Mouse (Mus musculus) myocyte (in vitro differentiated cells): Measurements from ENCODE around the gene Dctn1. TPM values are rescaled to one million over a fixed set of nuclear protein-coding genes. Genes with fewer than 3 reads are reported as not detected.

Source experiments
- H3K27me3 ChIP-seq: one replicate; pipeline ENCODE4 v1.6.1; 2011; ENCODE audit not compliant: control insufficient read depth, insufficient read depth, insufficient read length
- H3K36me3 ChIP-seq: one replicate; pipeline ENCODE4 v1.6.1; 2011; ENCODE audit not compliant: control insufficient read depth, insufficient read depth
- H3K4me2 ChIP-seq: one replicate; pipeline ENCODE4 v1.6.1; 2011; ENCODE audit warnings: low read depth, control low read depth
- H3K4me3 ChIP-seq: one replicate; pipeline ENCODE4 v1.5.1; 2011; ENCODE audit warnings: mild to moderate bottlenecking, control low read depth, moderate library complexity
- H3K79me2 ChIP-seq: one replicate; pipeline ENCODE4 v1.6.1; 2011; ENCODE audit not compliant: control insufficient read depth, insufficient read depth
- H3ac ChIP-seq: one replicate; pipeline ENCODE4 v1.6.1; 2011; ENCODE audit not compliant: control insufficient read depth, insufficient read length
- CEBPB ChIP-seq: IDR thresholded peaks from 2 replicates; pipeline ENCODE4 v1.6.1; 2011; ENCODE audit warnings: mild to moderate bottlenecking, moderate library complexity; ENCODE audit not compliant: poor library complexity, insufficient read depth, severe bottlenecking
- E2F4 ChIP-seq: IDR thresholded peaks from one replicate; pipeline ENCODE4 v1.6.1; 2011; ENCODE audit warnings: mild to moderate bottlenecking, control low read depth, moderate library complexity; ENCODE audit not compliant: insufficient read depth
- MAX ChIP-seq: IDR thresholded peaks from one replicate; pipeline ENCODE4 v1.6.1; 2011; ENCODE audit warnings: low read depth, mild to moderate bottlenecking, control low read depth
- MYOD1 ChIP-seq, 3 experiments: IDR thresholded peaks; one replicate each; pipeline ENCODE4 v1.6.1; 2011; ENCODE audit warnings: control low read depth in 2 of 3, low read depth in 2 of 3, mild to moderate bottlenecking in 2 of 3, moderate library complexity in 1 of 3; ENCODE audit not compliant: insufficient read length in 2 of 3, control insufficient read depth in 1 of 3
- MYOG ChIP-seq, 3 experiments: IDR thresholded peaks; one replicate each; pipeline ENCODE4 v1.6.1; 2011; ENCODE audit warnings: control low read depth in 2 of 3, low read depth in 2 of 3, mild to moderate bottlenecking in 2 of 3; ENCODE audit not compliant: insufficient read length in 2 of 3, control insufficient read depth in 1 of 3, insufficient read depth in 1 of 3
- POLR2A ChIP-seq: IDR thresholded peaks from one replicate; pipeline ENCODE4 v1.6.1; 2011; ENCODE audit warnings: low read depth, mild to moderate bottlenecking, control low read depth, moderate library complexity; ENCODE audit not compliant: insufficient read length
- POLR2AphosphoS2 ChIP-seq: IDR thresholded peaks from one replicate; pipeline ENCODE4 v1.6.1; 2011; ENCODE audit warnings: low read depth, control low read depth; ENCODE audit not compliant: insufficient read length
- REST ChIP-seq: IDR thresholded peaks from one replicate; pipeline ENCODE4 v1.6.1; 2011; ENCODE audit warnings: mild to moderate bottlenecking, control low read depth, moderate library complexity; ENCODE audit not compliant: insufficient read depth, insufficient read length
- SRF ChIP-seq: IDR thresholded peaks from one replicate; pipeline ENCODE4 v1.6.1; 2011; ENCODE audit warnings: low read depth; ENCODE audit not compliant: control insufficient read depth, insufficient read length
- TCF12 ChIP-seq: IDR thresholded peaks from one replicate; pipeline ENCODE4 v1.6.1; 2011; ENCODE audit warnings: mild to moderate bottlenecking, control low read depth; ENCODE audit not compliant: poor library complexity, insufficient read depth, severe bottlenecking
- TCF3 ChIP-seq: IDR thresholded peaks from one replicate; pipeline ENCODE4 v1.6.1; 2011; ENCODE audit warnings: low read depth, control low read depth; ENCODE audit not compliant: insufficient read length
- USF1 ChIP-seq: IDR thresholded peaks from one replicate; pipeline ENCODE4 v1.6.1; 2011; ENCODE audit warnings: low read depth, mild to moderate bottlenecking, control low read depth, moderate library complexity
- polyA plus RNA-seq: library from polyadenylated mRNA; unstranded; fragments of >200 nt; fragmentation: generic; extraction: Trizol; gene quantifications from one replicate; pipeline ENCODE4 v1.2.1, GENCODE M21; 2012; ENCODE audit warnings: missing spikeins

Dctn1 gene
- polyA plus RNA-seq, result 106 TPM

- TF ChIP-seq TCF12 (no peak), MYOG (IDR thresholded peaks at IDR 0.05; ENCODE audit: control insufficient read depth in 1 of 3, insufficient read depth in 1 of 3, insufficient read length in 2 of 3, low read depth in 2 of 3) (no peak), POLR2AphosphoS2 (peak; percentile 64), E2F4 (no peak), CEBPB (no peak), POLR2A (peak; percentile 79), USF1 (no peak), TCF3 (no peak), MAX (peak; percentile 99), MYOD1 (IDR thresholded peaks at IDR 0.05; ENCODE audit: control insufficient read depth in 1 of 3, insufficient read length in 2 of 3, low read depth in 2 of 3) (peak in 1 of 3 experiments; percentile 8)
Observed at GRCm38 (mm10) chr6:83165607-83166242, at the start of gene Dctn1. TSS of gene Dctn1 (plus strand) at chr6:83165920.

DNA sequence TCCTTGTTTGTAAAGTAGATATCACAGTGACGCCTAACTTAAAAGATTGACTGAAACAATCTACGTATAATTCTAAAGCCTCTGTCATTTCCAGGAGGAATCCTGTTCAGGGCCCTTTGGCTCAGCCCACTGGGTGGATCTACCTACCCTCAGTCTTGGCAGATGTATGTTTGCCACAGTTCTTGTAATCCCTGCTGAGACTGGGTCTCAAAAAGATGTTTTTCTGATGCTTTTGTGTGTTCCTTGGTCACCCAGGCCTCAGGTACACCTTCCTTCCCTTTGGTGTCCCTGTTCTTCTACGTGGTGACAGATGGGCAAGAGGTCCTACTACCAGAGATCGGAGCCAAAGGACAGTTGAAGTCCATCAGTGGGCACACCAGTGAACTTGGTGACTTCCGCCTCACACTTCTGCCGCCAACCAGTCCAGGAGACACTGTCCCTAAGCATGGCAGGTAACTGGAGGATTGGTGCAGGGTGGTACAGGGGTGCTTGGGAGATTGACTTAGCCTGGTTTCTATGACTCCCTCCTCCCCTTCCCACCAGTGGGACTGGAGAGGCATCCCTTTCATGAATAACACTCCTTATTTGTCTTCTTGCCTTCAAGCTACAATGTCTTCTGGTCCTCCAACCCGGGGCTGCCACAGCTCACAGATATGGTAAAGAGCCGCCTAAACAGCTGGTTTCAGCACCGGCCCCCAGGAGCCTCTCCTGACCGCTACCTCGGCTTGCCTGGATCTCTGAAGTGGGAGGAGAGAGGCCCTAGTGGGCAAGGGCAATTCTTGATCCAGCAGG is 49.2 kb upstream of the Dctn1 start:
- H3ac ChIP-seq, result peak overlapping the region; percentile 90
- H3K4me3 ChIP-seq, result peak overlapping the region; percentile 75
- H3K27me3 ChIP-seq, result no peaks in the 10 kb centered on the region
- no peaks in the 10 kb centered on the region for H3K36me3 ChIP-seq
- TF ChIP-seq USF1, result no peak
- peak; percentile 28 for TF ChIP-seq POLR2AphosphoS2
- peak overlapping the region; percentile 88 for H3K4me2 ChIP-seq
- H3K79me2 ChIP-seq, result peaks cover 21% of the 10 kb centered on the region

More at GRCm38 (mm10) chr6:83165607-83166242, at the start of gene Dctn1:
- H3ac ChIP-seq, result peak within 1 kb of the TSS; percentile 35
- H3K36me3 ChIP-seq, result no peaks in the 10 kb centered on the region
- H3K4me3 ChIP-seq, result peak within 1 kb of the TSS; percentile 78
- H3K79me2 ChIP-seq, result peaks cover 43% of the 10 kb centered on the region
- H3K27me3 ChIP-seq, result peaks cover 12% of the 10 kb centered on the region
- peak within 1 kb of the TSS; percentile 94 for H3K4me2 ChIP-seq

DNA sequence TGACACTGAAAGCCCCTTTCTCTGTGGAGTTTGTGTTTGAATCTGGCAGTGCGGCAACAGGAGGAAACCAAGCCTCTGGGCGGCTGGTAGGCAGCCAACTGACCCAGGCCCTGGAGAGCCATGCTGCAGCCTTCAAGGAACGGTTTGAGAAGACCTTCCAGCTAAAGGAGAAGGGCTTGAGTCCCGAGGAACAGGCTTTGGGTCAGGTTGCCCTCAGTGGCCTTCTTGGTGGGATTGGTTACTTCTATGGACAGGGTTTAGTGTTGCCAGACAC is 48.6 kb upstream of the Dctn1 start:
- Histone ChIP-seq H3K4me3 (no peak overlapping the region), H3K27me3 (no peaks in the 10 kb centered on the region), H3K79me2 (peaks cover 21% of the 10 kb centered on the region), H3K36me3 (no peaks in the 10 kb centered on the region), H3ac (no peak overlapping the region), H3K4me2 (no peak overlapping the region)
- TF ChIP-seq POLR2AphosphoS2 (no peak), SRF (no peak), MYOG (IDR thresholded peaks at IDR 0.05; ENCODE audit: control insufficient read depth in 1 of 3, insufficient read depth in 1 of 3, insufficient read length in 2 of 3, low read depth in 2 of 3) (no peak), TCF12 (no peak), E2F4 (no peak), MYOD1 (IDR thresholded peaks at IDR 0.05; ENCODE audit: control insufficient read depth in 1 of 3, insufficient read length in 2 of 3, low read depth in 2 of 3) (no peak), REST (no peak), TCF3 (no peak), MAX (no peak), CEBPB (no peak), USF1 (no peak), POLR2A (no peak)

- H3K79me2 ChIP-seq, result peaks cover 24% of the 10 kb centered on the region
- no peak overlapping the region for H3K4me3 ChIP-seq
- H3K27me3 ChIP-seq, result no peaks in the 10 kb centered on the region
- H3ac ChIP-seq, result no peak overlapping the region
- no peaks in the 10 kb centered on the region for H3K36me3 ChIP-seq
- TF ChIP-seq MYOD1 (IDR thresholded peaks at IDR 0.05; ENCODE audit: control insufficient read depth in 1 of 3, insufficient read length in 2 of 3, low read depth in 2 of 3), result no peak
- TF ChIP-seq POLR2AphosphoS2, result peak; percentile 62
- no peak overlapping the region for H3K4me2 ChIP-seq
Observed at GRCm38 (mm10) chr6:83117616-83118015, 48.1 kb upstream of the Dctn1 start.

DNA sequence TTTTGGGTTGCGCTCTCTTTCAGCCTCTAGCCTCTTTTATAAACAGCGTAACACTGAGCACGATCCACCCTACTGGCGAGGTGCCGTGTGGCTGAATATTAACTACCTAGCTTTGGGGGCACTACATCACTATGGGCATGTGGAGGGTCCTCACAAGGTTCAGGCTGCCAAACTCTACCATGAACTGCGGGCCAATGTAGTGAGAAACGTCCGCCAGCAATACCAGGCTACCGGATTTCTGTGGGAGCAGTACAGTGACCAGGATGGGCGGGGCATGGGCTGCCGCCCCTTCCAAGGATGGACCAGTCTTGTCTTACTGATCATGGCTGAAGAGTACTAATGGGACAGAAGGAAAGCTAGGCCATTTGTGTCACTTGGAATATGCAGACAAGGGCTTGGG is 47.4 kb upstream of the Dctn1 start:
- TF ChIP-seq REST, result no peak
- TF ChIP-seq MYOD1 (IDR thresholded peaks at IDR 0.05; ENCODE audit: control insufficient read depth in 1 of 3, insufficient read length in 2 of 3, low read depth in 2 of 3), result no peak
- peak; percentile 54 for TF ChIP-seq POLR2AphosphoS2
- peak; percentile 19 for TF ChIP-seq POLR2A
- no peak overlapping the region for H3K4me3 ChIP-seq
- no peaks in the 10 kb centered on the region for H3K27me3 ChIP-seq

More for the DNA sequence above, 47.4 kb upstream of the Dctn1 start:
- Histone ChIP-seq H3ac (no peak overlapping the region), H3K4me2 (no peak overlapping the region), H3K36me3 (no peaks in the 10 kb centered on the region), H3K79me2 (peaks cover 27% of the 10 kb centered on the region)
